ENCODE assay signal across 18 mouse cellular contexts in the genomic region with DNA sequence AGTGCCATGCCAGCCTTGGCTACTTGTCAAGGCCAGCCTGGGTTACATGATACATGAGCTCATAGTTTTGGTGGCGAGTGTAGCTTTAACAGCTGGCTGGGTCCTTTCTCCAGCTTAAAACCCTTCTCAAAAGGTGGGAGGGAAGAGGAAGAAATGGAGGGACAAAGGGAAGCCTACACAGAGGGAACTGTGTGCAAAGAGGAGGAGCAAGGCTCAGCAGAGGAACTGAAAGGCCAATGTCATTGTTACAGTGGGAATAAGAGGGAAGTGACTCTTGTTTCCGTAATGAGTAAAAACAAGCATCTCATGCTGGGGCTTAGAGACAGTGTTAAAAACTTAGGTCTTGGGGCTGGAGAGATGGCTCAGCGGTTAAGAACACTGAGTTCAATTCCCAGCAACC. TPM values are rescaled to one million over a fixed set of nuclear protein-coding genes. Genes with fewer than 3 reads are reported as not detected.
A peak's percentile ranks its signal among the peaks of the same experiment; 100 is the strongest.
DNase-seq lines count a peak whose midpoint lies in the region; ATAC-seq and TF ChIP-seq lines count a peak whose summit lies in the region.
"Had no signal": no experiment of that assay in that cellular context is flagged by ENCODE, and none has a peak within 500 bp of the region (broad histone marks: within the 10 kb centered on the region; RNA-seq: fewer than 3 reads in every experiment).

No protein-coding gene starts in this region.

- H3K4me3 ChIP-seq in heart, embryonic 10.5 days = no peak overlapping the region
- no peak overlapping the region for H3K4me3 ChIP-seq in lung, postnatal 0 days (ENCODE audit: low read depth, low read length)
- no peak overlapping the region for H3K4me3 ChIP-seq in midbrain, postnatal 0 days (ENCODE audit: low read depth, low read length)
- H3K4me3 ChIP-seq: forebrain, embryonic 13.5 days; heart, embryonic 13.5 days; hindbrain, embryonic 10.5 days had no signal

- no peak overlapping the region for H3K27ac ChIP-seq in heart, embryonic 10.5 days
- no peak overlapping the region for H3K27ac ChIP-seq in lung, postnatal 0 days (ENCODE audit: low read length)
- no peak overlapping the region for H3K27ac ChIP-seq in midbrain, postnatal 0 days (ENCODE audit: low read depth, low read length)
- H3K27ac ChIP-seq: forebrain, embryonic 13.5 days; heart, embryonic 13.5 days; hindbrain, embryonic 10.5 days; liver, embryonic 14.5 days had no signal

- no peak for ATAC-seq in lung, postnatal 0 days
- peak; percentile 80 for ATAC-seq in granulocyte monocyte progenitor cell, adult 5-6 weeks (replicated peaks; ENCODE audit: poor library complexity, severe bottlenecking)
- ATAC-seq in neutrophil, adult 5-6 weeks (ENCODE audit: extremely low read depth, insufficient number of reproducible peaks, low FRiP score, poor library complexity, severe bottlenecking) = peak; percentile 65
- no peak for ATAC-seq in midbrain, postnatal 0 days (ENCODE audit: low FRiP score)
- ATAC-seq in erythroblast, adult 5-6 weeks (replicated peaks; ENCODE audit: low FRiP score, poor library complexity, severe bottlenecking) = no peak
- ATAC-seq: activated CD4-positive, CD25-positive, alpha-beta regulatory T cell, adult 4 months; forebrain, embryonic 13.5 days had no signal

- H3K27me3 ChIP-seq in heart, embryonic 10.5 days (ENCODE audit: insufficient read depth, poor library complexity, severe bottlenecking) = no peaks in the 10 kb centered on the region
- H3K27me3 ChIP-seq in lung, postnatal 0 days (replicated peaks; ENCODE audit: insufficient read depth, low read length) = no peaks in the 10 kb centered on the region
- no peaks in the 10 kb centered on the region for H3K27me3 ChIP-seq in midbrain, postnatal 0 days (ENCODE audit: insufficient read depth, low read length)
- H3K27me3 ChIP-seq: forebrain, embryonic 13.5 days; heart, embryonic 13.5 days had no signal

- TF ChIP-seq CTCF in lung, postnatal 0 days (IDR thresholded peaks at IDR 0.05) = no peak
- no peak for TF ChIP-seq CTCF in midbrain, postnatal 0 days (IDR thresholded peaks at IDR 0.05)

- H3K36me3 ChIP-seq in heart, embryonic 10.5 days = no peaks in the 10 kb centered on the region
- no peaks in the 10 kb centered on the region for H3K36me3 ChIP-seq in lung, postnatal 0 days (ENCODE audit: insufficient read depth, low read length)
- H3K36me3 ChIP-seq in midbrain, postnatal 0 days (ENCODE audit: insufficient read depth, low read length) = no peaks in the 10 kb centered on the region
- H3K36me3 ChIP-seq: heart, embryonic 13.5 days; hindbrain, embryonic 10.5 days had no signal

- peak; percentile 94 for DNase-seq in heart, adult 11 months
- no peak for DNase-seq in heart, embryonic 10.5 days (ENCODE audit: low spot score)
- peak; percentile 53 for DNase-seq in lung, postnatal 0 days (ENCODE audit: low spot score)
- DNase-seq in lung, postnatal 14 days = no peak
- DNase-seq in midbrain, postnatal 0 days (ENCODE audit: low spot score) = no peak
- DNase-seq: B cell, adult 2 months; cerebellum, postnatal 25 days; kidney, adult 8-10 months; kidney, postnatal 36 days; midbrain, embryonic 14.5 days had no signal

- peaks cover 19% of the 10 kb centered on the region for H3K4me1 ChIP-seq in heart, embryonic 10.5 days
- peaks cover 4% of the 10 kb centered on the region; the same call in 1 of the 2 replicates for H3K4me1 ChIP-seq in lung, postnatal 0 days (ENCODE audit: insufficient read depth, low read depth, low read length)
- peaks cover 8% of the 10 kb centered on the region; the same call in 1 of the 2 replicates for H3K4me1 ChIP-seq in midbrain, postnatal 0 days (ENCODE audit: insufficient read depth, low read length)

- no peak overlapping the region for H3K9ac ChIP-seq in lung, postnatal 0 days (replicated peaks; ENCODE audit: low read depth)
- H3K9ac ChIP-seq in midbrain, postnatal 0 days (replicated peaks; ENCODE audit: low read length, poor library complexity, severe bottlenecking) = no peak overlapping the region
- H3K9ac ChIP-seq: forebrain, embryonic 13.5 days; heart, embryonic 13.5 days; liver, embryonic 14.5 days had no signal

- H3K4me2 ChIP-seq in lung, postnatal 0 days (replicated peaks; ENCODE audit: low read depth, low read length) = no peak overlapping the region
- no peak overlapping the region for H3K4me2 ChIP-seq in midbrain, postnatal 0 days (ENCODE audit: low read depth, low read length, poor library complexity, severe bottlenecking)
- H3K4me2 ChIP-seq: forebrain, embryonic 13.5 days; heart, embryonic 13.5 days had no signal

- TF ChIP-seq EP300 in lung, postnatal 0 days (IDR thresholded peaks at IDR 0.05) = no peak

- WGBS in heart, embryonic 10.5 days = 84% methylated on average over 3 of the region's 3 CpGs
- 84% methylated on average over 3 of the region's 3 CpGs for WGBS in lung, postnatal 0 days
- WGBS in midbrain, postnatal 0 days = 84% methylated on average over 3 of the region's 3 CpGs

- no peaks in the 10 kb centered on the region for H3K9me3 ChIP-seq in heart, embryonic 10.5 days
- H3K9me3 ChIP-seq in lung, postnatal 0 days (ENCODE audit: low read length) = no peaks in the 10 kb centered on the region
- H3K9me3 ChIP-seq in midbrain, postnatal 0 days (ENCODE audit: low read length) = no peaks in the 10 kb centered on the region
- H3K9me3 ChIP-seq: forebrain, embryonic 13.5 days; heart, embryonic 13.5 days; hindbrain, embryonic 10.5 days had no signal

RNA-seq across cellular contexts. Expression of a gene that starts 3.4 kb away (rescaled TPM):
- 23.2 and 25.0 TPM in 2 replicates for polyA plus RNA-seq in heart, embryonic 10.5 days (2016; fragmentation: Nextera tagmentation; extraction: Ambion mirVana)
- 12.7 and 17.1 TPM in 2 replicates for polyA plus RNA-seq in lung, postnatal 0 days (2015; fragmentation: Nextera tagmentation; extraction: Ambion mirVana)
- total RNA-seq in granulocyte monocyte progenitor cell, adult 5-6 weeks (2014; fragmentation: Nextera tagmentation) = 13.2 and 24.8 TPM in 2 replicates
- total RNA-seq in granulocyte monocyte progenitor cell, adult 5-6 weeks (2017) = 12.8 and 13.8 TPM in 2 replicates
- 57.8 and 58.4 TPM in 2 replicates for total RNA-seq in neutrophil, adult 5-6 weeks (2017)
- total RNA-seq in midbrain, postnatal 0 days (2014; rRNA removed) = 20.9 and 23.6 TPM in 2 replicates
- 5.5 and 9.1 TPM in 2 replicates for polyA plus RNA-seq in midbrain, postnatal 0 days (2015; fragmentation: Nextera tagmentation; extraction: Ambion mirVana)
- 13.0 and 16.5 TPM in 2 replicates for total RNA-seq in erythroblast, adult 5-6 weeks (2015; ENCODE audit: low replicate concordance)
- 5.4 and 6.1 TPM in 2 replicates for total RNA-seq in erythroblast, adult 5-6 weeks (2017; ENCODE audit: low replicate concordance)

RNA-seq across cellular contexts. Expression of a gene that starts 57.5 kb away (rescaled TPM):
- polyA plus RNA-seq in heart, embryonic 10.5 days (2016; fragmentation: Nextera tagmentation; extraction: Ambion mirVana) = 6.7 and 7.1 TPM in 2 replicates
- polyA plus RNA-seq in lung, postnatal 0 days (2015; fragmentation: Nextera tagmentation; extraction: Ambion mirVana) = 40.3 and 49.9 TPM in 2 replicates
- 39.3 and 55.1 TPM in 2 replicates for total RNA-seq in granulocyte monocyte progenitor cell, adult 5-6 weeks (2014; fragmentation: Nextera tagmentation)
- total RNA-seq in granulocyte monocyte progenitor cell, adult 5-6 weeks (2017) = 87.7 and 106 TPM in 2 replicates
- total RNA-seq in neutrophil, adult 5-6 weeks (2017) = 30.6 and 31.2 TPM in 2 replicates
- total RNA-seq in midbrain, postnatal 0 days (2014; rRNA removed) = 14.5 and 43.2 TPM in 2 replicates
- 43.3 and 50.4 TPM in 2 replicates for polyA plus RNA-seq in midbrain, postnatal 0 days (2015; fragmentation: Nextera tagmentation; extraction: Ambion mirVana)
- total RNA-seq in erythroblast, adult 5-6 weeks (2015; ENCODE audit: low replicate concordance) = 11.9 and 19.0 TPM in 2 replicates
- 26.5 and 28.2 TPM in 2 replicates for total RNA-seq in erythroblast, adult 5-6 weeks (2017; ENCODE audit: low replicate concordance)

Comparison
In these comparisons a context has a peak if more than half of its experiments do, and no peak if none do; other contexts are left out.
1. DNase-seq: peak in heart, adult 11 months (single experiment) and lung, postnatal 0 days (single experiment); none in heart, embryonic 10.5 days (single experiment), lung, postnatal 14 days (single experiment) and midbrain, postnatal 0 days (single experiment).
2. ATAC-seq: peak in granulocyte monocyte progenitor cell, adult 5-6 weeks (single experiment) and neutrophil, adult 5-6 weeks (single experiment); none in lung, postnatal 0 days (single experiment), midbrain, postnatal 0 days (single experiment) and erythroblast, adult 5-6 weeks (single experiment).